Mouse (Mus musculus) stomach, embryonic 16.5 days (tissue): Measurements from ENCODE around the gene Magi2. TPM values are rescaled to one million over a fixed set of nuclear protein-coding genes. Genes with fewer than 3 reads are reported as not detected.
"Not testable (repeated sequence)": the region's sequence is repeated elsewhere in the genome, so short reads cannot be mapped to it uniquely, and the experiment has no call there.

Experiments
- ATAC-seq: fragments of 200-750 bp; cut with Nextera tagmentation; 2 replicates; pipeline ENCODE4 v1.8.0; 2017; ENCODE audit warnings: moderate number of reproducible peaks, moderate TSS enrichment; ENCODE audit not compliant: insufficient read depth, low FRiP score
- H3K27ac ChIP-seq: fragments of 300-500 bp; sonication (generic); 2 replicates; pipeline ENCODE4 v1.5.1; 2014; ENCODE audit warnings: low read length
- H3K27me3 ChIP-seq: fragments of 300-500 bp; sonication (generic); 2 replicates; pipeline ENCODE4 v1.6.1; 2014; ENCODE audit warnings: low read length, control low read depth, mixed read lengths; ENCODE audit not compliant: control insufficient read depth, insufficient read depth
- H3K36me3 ChIP-seq: fragments of 300-500 bp; sonication (generic); 2 replicates; pipeline ENCODE4 v1.6.1; 2014; ENCODE audit warnings: low read length; ENCODE audit not compliant: control insufficient read depth, insufficient read depth
- H3K4me1 ChIP-seq: fragments of 300-500 bp; sonication (generic); 2 replicates; pipeline ENCODE4 v1.6.1; 2014; ENCODE audit warnings: low read length, control low read depth, mixed read lengths; ENCODE audit not compliant: control insufficient read depth, insufficient read depth
- H3K4me2 ChIP-seq: fragments of 300-500 bp; sonication (generic); 2 replicates; pipeline ENCODE4 v1.6.1; 2014; ENCODE audit warnings: low read depth, low read length, mixed read lengths
- H3K4me3 ChIP-seq: fragments of 300-500 bp; sonication (generic); replicated peaks from 2 replicates; pipeline ENCODE4 v1.5.1; 2014; ENCODE audit warnings: mild to moderate bottlenecking, low read length
- H3K9ac ChIP-seq: fragments of 300-500 bp; sonication (generic); 2 replicates; pipeline ENCODE4 v1.6.1; 2014; ENCODE audit warnings: low read length
- H3K9me3 ChIP-seq: fragments of 300-500 bp; sonication (generic); replicated peaks from 2 replicates; pipeline ENCODE4 v1.6.1; 2016; ENCODE audit warnings: low read length, control low read depth; ENCODE audit not compliant: control insufficient read depth
- WGBS: fragments of 180-500 bp; shearing (Covaris S2); extraction: QIAGEN DNeasy Blood & Tissue Kit; methylation state at CpG from one replicate; pipeline ENCODE4 v1.1.7; 2014; 5-methylcytosine and 5-hydroxymethylcytosine counted together
- polyA plus RNA-seq: library from polyadenylated mRNA; unstranded; fragments of >200 nt; fragmentation: Nextera tagmentation; extraction: Ambion mirVana; gene quantifications from 2 replicates; pipeline ENCODE4 v1.2.1, GENCODE M21; 2015

Magi2 gene
- polyA plus RNA-seq, 1 experiment from 2014 or later, result 7.2 TPM

DNA sequence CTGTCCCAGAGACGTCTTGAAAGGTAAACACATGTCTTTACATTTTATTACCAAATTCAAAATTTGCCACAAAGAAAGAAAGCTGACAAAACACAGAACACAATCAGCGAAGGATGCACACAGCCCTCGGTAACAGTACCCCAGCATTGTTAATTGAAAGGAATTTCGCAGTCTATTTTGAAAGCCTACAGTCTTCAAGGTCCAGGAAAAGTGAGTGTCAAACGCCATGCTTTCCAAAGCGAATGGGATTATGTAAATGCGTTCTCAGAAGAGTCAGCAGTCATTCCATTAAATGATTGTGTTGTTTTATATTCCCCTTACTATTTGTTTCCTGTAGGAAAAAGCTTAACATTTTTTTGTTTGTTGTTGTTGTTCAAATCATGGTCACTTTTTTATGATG is 261.1 kb downstream of the Magi2 start:
- H3K9me3 ChIP-seq, result no peaks in the 10 kb centered on the region
- H3K4me3 ChIP-seq, result no peak overlapping the region
- no peaks in the 10 kb centered on the region for H3K4me1 ChIP-seq
- H3K9ac ChIP-seq, result no peak overlapping the region
- no peak overlapping the region for H3K4me2 ChIP-seq
- H3K36me3 ChIP-seq, result no peaks in the 10 kb centered on the region
- H3K27me3 ChIP-seq, result no peaks in the 10 kb centered on the region
- ATAC-seq, result no peak
- no peak overlapping the region for H3K27ac ChIP-seq
- WGBS, result 25% methylated on average over 7 of the region's 7 CpGs

DNA sequence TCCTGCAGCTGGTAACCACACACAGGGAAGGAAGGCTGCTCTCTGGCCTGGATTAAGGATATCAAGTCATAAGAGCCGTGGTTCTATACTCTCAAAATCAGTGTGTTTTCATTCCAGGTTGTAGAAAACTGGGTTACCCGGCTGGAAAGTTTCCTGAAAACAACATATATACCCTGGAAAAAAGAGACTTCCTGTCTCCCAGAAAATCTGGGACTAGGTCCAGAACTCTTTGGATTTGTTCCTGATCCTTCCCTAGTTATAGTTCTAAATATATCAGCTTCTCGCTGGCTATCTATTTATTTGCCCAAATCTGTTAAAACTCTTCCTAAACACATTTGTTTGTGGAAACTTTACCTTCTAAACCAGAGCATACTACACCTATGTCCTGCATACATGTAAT is 274.2 kb downstream of the Magi2 start:
- 63% methylated on average over 3 of the region's 3 CpGs for WGBS
- H3K36me3 ChIP-seq, result no peaks in the 10 kb centered on the region
- H3K9ac ChIP-seq, result no peak overlapping the region
- no peak overlapping the region for H3K4me3 ChIP-seq
- H3K4me1 ChIP-seq, result no peaks in the 10 kb centered on the region
- H3K27ac ChIP-seq, result no peak overlapping the region
- no peak overlapping the region for H3K4me2 ChIP-seq
- no peaks in the 10 kb centered on the region for H3K27me3 ChIP-seq
- no peak for ATAC-seq
- no peaks in the 10 kb centered on the region for H3K9me3 ChIP-seq

DNA sequence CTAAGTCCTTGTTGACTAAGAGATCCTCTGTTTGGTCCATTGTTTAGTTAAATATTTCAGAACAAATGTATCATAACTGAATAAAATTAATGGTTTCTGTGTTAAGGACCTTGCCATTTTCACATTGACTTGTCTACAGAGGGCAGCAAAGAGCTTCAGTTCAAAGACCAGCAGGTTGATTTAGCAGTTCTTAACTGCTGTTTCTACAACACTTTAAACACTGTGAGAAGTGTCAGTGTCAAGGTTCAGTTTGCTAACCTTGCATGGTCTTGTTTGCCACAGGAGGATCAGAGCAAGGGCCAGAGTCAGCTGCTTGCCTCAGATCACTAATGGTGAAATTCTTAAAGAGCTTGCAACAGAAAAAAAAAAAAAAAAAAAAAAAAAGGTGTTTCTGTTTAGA is 295.3 kb downstream of the Magi2 start:
- no peak for ATAC-seq
- no peaks in the 10 kb centered on the region for H3K4me1 ChIP-seq
- H3K4me2 ChIP-seq, result no peak overlapping the region
- H3K27me3 ChIP-seq, result no peaks in the 10 kb centered on the region
- no peak overlapping the region for H3K4me3 ChIP-seq
- no peaks in the 10 kb centered on the region for H3K36me3 ChIP-seq
- H3K27ac ChIP-seq, result no peak overlapping the region
- H3K9me3 ChIP-seq, result no peaks in the 10 kb centered on the region
- no peak overlapping the region for H3K9ac ChIP-seq

DNA sequence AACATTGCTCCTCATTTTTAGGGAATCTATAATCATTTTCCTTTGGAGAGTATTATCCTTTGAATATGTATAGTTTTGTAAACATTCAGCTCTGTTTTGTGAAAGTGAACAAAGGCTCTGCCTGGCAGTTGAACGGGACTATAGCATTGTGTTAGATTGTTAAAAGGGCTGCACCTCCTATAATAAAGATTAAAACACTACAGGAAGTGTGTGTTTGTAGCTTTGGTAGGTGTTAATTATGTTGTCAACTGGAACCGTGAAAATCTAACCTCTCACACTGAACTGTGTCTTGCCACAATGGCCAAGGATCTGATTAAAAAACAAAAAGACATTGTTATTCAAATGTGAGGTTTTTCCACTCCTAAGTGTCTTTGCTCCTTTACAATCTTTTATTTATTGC is 312.5 kb downstream of the Magi2 start:
- no peak overlapping the region for H3K4me3 ChIP-seq
- H3K36me3 ChIP-seq, result no peaks in the 10 kb centered on the region
- WGBS, result 24% methylated on average over 2 of the region's 2 CpGs
- H3K27ac ChIP-seq, result no peak overlapping the region
- H3K4me1 ChIP-seq, result no peaks in the 10 kb centered on the region
- no peak for ATAC-seq
- H3K9me3 ChIP-seq, result no peaks in the 10 kb centered on the region
- H3K27me3 ChIP-seq, result no peaks in the 10 kb centered on the region
- H3K4me2 ChIP-seq, result no peak overlapping the region
- no peak overlapping the region for H3K9ac ChIP-seq

DNA sequence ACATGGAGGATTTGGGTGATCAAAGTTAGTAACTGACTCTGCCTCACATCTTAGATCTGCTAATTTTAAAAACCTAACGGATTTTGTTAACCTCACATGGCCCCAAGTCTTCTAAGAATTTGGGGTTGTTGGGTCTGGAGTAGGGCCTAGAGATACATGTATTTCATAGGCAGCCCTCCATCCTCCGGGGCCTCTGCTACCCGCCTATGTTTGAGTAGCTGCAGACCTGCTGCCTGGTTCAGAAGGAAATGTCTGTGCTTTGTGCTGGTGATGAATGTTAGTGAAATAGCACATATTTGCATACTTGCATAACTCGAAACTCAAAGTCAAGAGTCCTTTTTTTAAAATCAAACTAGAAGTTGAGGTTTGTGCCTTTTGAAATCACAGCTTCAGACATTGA is 319.6 kb downstream of the Magi2 start:
- H3K4me2 ChIP-seq, result no peak overlapping the region
- no peaks in the 10 kb centered on the region for H3K4me1 ChIP-seq
- no peaks in the 10 kb centered on the region for H3K9me3 ChIP-seq
- WGBS, result 51% methylated on average over 4 of the region's 4 CpGs
- no peak for ATAC-seq
- H3K27ac ChIP-seq, result no peak overlapping the region
- H3K9ac ChIP-seq, result no peak overlapping the region
- no peaks in the 10 kb centered on the region for H3K36me3 ChIP-seq
- H3K27me3 ChIP-seq, result no peaks in the 10 kb centered on the region
- no peak overlapping the region for H3K4me3 ChIP-seq

DNA sequence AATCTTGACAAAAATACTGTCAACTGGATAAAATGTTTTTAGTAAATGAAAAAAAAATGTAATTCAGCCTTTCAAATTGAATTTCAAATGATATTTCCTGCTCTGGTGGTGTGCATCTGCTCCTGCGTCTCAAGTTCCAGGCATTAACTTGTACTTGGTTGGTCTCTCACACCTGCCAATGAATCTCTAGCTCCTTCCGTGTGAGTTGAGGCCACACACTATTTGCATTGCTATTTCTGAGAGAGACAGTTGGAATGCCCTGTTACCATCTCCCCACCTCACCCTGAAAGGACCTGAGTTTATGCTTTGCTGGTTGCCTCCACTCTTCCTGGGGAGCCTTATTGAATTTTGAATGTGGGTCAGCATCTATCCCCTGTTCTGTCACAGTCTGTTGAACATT is 320.1 kb downstream of the Magi2 start:
- Histone ChIP-seq H3K4me1 (no peaks in the 10 kb centered on the region), H3K9ac (no peak overlapping the region), H3K36me3 (no peaks in the 10 kb centered on the region), H3K27me3 (no peaks in the 10 kb centered on the region), H3K4me3 (no peak overlapping the region), H3K9me3 (no peaks in the 10 kb centered on the region), H3K27ac (no peak overlapping the region), H3K4me2 (no peak overlapping the region)
- no peak for ATAC-seq
- 31% methylated on average over 2 of the region's 2 CpGs for WGBS

DNA sequence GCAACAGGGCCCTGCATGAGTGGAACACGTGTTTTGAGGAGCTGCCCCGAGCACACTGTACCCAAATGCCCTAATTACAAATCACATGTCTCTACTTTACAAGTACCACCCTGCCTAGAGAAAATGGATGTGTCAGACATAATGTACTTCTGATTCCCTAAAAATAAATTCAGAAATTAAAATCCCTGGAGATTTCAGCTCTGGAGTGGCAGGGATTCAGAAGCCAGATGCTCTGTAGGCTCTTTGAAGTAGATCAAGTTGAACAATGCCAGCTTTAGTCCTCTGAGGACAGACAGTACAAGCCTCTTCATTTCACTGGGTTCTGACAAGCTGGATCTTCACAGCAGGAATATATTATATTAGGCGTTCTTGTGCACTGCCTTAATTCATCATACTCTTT is 326.7 kb downstream of the Magi2 start:
- Histone ChIP-seq H3K36me3 (no peaks in the 10 kb centered on the region), H3K27ac (no peak overlapping the region), H3K27me3 (no peaks in the 10 kb centered on the region), H3K9me3 (no peaks in the 10 kb centered on the region), H3K4me2 (no peak overlapping the region), H3K4me1 (no peaks in the 10 kb centered on the region), H3K4me3 (no peak overlapping the region), H3K9ac (no peak overlapping the region)
- ATAC-seq, result no peak
- 69% methylated on average over 3 of the region's 3 CpGs for WGBS

DNA sequence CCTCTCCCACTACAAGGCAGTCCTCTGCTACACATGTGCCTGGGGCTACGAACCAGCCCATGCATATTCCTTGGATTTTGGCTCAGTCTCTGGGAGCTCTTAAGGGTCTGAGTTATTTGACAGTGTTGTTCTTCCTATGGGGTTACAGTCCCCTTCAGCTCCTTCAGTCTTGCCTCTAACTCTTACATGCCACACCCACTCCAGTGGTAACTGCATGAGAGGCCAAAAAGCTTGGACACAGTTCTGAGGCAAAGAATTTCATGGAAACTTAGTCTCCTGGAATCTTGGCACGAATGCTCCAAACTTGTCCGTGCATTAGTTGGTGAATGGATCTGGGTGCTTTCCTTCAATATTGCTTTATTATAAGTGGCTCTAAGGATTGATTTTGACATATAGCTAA is 338.8 kb downstream of the Magi2 start:
- H3K4me2 ChIP-seq, result no peak overlapping the region
- H3K4me1 ChIP-seq, result no peaks in the 10 kb centered on the region
- no peaks in the 10 kb centered on the region for H3K36me3 ChIP-seq
- 85% methylated on average over 3 of the region's 3 CpGs for WGBS
- H3K4me3 ChIP-seq, result no peak overlapping the region
- H3K27me3 ChIP-seq, result no peaks in the 10 kb centered on the region
- no peak overlapping the region for H3K9ac ChIP-seq
- no peak overlapping the region for H3K27ac ChIP-seq
- no peak for ATAC-seq
- H3K9me3 ChIP-seq, result no peaks in the 10 kb centered on the region

DNA sequence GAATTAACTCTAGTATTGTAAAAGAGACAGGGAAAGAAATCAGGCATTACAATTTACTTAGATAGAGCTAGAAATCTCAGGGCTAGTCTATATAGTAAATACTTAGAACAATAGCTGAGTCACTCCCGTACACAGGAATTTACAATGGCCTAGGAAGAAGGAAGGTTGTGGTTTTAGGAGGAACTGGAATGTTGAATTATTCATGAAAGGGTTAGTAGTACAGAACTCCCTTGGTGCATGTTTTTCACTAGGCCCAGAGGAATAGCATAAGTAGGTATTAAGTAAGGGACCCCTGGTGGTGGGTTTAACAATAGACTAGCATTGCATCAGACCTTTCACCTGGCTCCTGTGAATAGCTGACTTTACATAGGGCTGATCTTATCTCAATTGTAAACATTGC is 339.3 kb downstream of the Magi2 start:
- H3K4me2 ChIP-seq, H3K27me3 ChIP-seq, H3K4me1 ChIP-seq, ATAC-seq, H3K9ac ChIP-seq, H3K9me3 ChIP-seq, H3K4me3 ChIP-seq, H3K36me3 ChIP-seq, H3K27ac ChIP-seq: not testable (repeated sequence)
- 78% methylated on average over 1 of the region's 1 CpGs for WGBS

DNA sequence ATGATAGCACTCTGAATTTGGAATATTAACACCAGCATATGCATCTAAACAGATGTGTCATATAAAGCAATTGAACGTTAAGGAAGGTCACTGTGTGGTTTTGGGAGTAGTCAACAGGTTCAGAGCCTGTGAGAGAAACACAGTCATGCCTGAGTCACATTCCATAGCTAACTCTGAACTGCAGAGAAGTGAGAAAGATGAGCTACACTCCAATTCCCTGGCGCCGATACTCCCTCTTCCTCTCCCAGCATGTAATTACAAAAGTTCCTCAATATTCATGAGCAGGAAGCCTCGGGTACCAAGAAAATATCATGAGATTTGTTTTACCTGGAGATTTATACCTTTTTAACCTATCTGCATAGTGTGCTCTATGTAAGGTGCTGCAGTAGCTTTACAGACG is 380.9 kb downstream of the Magi2 start:
- 63% methylated on average over 5 of the region's 5 CpGs for WGBS
- H3K36me3 ChIP-seq, result no peaks in the 10 kb centered on the region
- ATAC-seq, result no peak

More for the DNA sequence above, 380.9 kb downstream of the Magi2 start:
- no peaks in the 10 kb centered on the region for H3K4me1 ChIP-seq
- H3K9me3 ChIP-seq, result no peaks in the 10 kb centered on the region
- H3K4me3 ChIP-seq, result no peak overlapping the region
- no peak overlapping the region for H3K4me2 ChIP-seq
- H3K27me3 ChIP-seq, result no peaks in the 10 kb centered on the region
- no peak overlapping the region for H3K27ac ChIP-seq
- H3K9ac ChIP-seq, result no peak overlapping the region
